Mouse (Mus musculus): ENCODE results near the gene Prss36. TPM values are rescaled to one million over a fixed set of nuclear protein-coding genes. Genes with fewer than 3 reads are reported as not detected.
A peak's percentile ranks its signal among the peaks of the same experiment; 100 is the strongest.

Prss36 gene
- polyA plus RNA-seq (2014; fragmentation: Nextera tagmentation; extraction: Ambion mirVana): 8.5 and 11.0 TPM in 2 replicates

DNA sequence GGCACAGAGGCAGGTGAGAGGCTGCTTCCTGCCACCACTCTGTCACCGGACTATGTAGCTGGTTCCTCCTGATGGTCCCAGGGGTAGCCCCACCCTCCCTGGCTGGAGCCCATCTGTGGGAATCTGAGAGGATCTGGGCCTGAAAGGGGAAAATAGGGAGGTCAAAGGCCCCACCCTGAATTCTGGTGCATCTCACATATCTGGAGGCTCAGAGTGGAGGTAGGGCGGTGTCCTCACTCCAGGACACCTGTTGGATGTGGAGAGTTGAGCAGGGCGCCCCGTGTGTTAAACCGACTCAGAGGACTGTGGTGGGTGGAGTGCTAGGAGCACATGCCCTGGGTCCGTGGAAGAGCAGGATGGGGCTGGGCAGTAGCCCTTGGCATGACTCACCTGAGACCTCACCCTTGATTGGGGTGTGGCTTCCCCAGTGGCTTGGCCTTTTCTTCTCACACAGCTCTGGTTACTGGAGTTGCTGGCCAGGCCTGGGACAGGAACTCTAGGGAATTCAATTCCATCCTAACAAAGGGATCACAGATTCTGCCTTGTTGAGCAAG lies at the start of gene Prss36:
Gene Prss36, minus strand, starts transcription at position 256 of the 554 bp plus-strand sequence.
- Histone ChIP-seq H3K27me3 (ENCODE audit: control insufficient read depth, insufficient read depth, low read length) (peaks cover 10% of the 10 kb centered on the region), H3K4me2 (replicated peaks; ENCODE audit: low read depth, low read length) (no peak within 1 kb of the TSS), H3K36me3 (ENCODE audit: control insufficient read depth, insufficient read depth, low read length) (no peaks in the 10 kb centered on the region), H3K27ac (ENCODE audit: low read depth, low read length) (no peak within 1 kb of the TSS), H3K4me3 (ENCODE audit: low read depth, low read length) (no peak within 1 kb of the TSS), H3K4me1 (replicated peaks; ENCODE audit: control insufficient read depth, insufficient read depth, low read length) (no peaks in the 10 kb centered on the region), H3K9me3 (ENCODE audit: control insufficient read depth, low read length) (no peaks in the 10 kb centered on the region), H3K9ac (ENCODE audit: low read depth, low read length) (no peak within 1 kb of the TSS)
- 69% methylated on average over 6 of the region's 6 CpGs for WGBS
- DNase-seq (ENCODE audit: low spot score) (no peak), ATAC-seq (ENCODE audit: low FRiP score) (no peak)

DNA sequence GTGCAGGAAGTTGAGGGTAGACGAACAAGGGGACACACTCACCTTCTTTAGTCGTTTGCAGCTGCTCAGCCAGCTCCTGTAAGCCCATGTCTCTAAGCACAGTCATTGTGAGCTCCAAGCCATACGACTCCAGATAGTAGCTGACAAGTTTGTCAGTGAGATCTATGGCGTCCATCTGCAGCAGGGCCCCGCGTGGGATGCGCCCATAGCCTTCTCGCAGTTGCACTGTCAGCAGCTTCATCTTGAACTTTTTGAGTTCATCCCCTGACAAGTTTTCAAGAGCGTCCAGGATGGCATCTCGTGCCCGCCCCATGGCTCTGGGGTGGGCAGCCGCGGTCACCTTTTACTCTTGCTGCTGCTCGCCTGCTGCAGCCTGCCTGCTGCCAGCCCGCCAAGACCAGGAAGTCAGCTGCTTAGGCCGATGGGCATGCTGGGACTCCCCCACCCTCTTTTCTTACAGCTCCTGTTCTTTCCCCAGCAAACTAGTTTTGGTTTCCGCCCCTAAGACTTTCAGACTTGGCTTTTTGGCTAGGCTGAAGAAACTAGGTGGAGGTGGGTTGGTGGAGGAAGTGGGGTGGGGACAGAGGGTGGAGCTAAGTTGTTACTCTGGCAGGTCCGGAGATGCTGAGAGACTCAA lies 46.9 kb upstream of the Prss36 start, which contains the start of gene Pycard:
Gene Pycard, minus strand, starts transcription at position 527 of the 637 bp plus-strand sequence.
- no peaks in the 10 kb centered on the region for H3K36me3 ChIP-seq (ENCODE audit: control insufficient read depth, insufficient read depth, low read length)
- no peaks in the 10 kb centered on the region for H3K9me3 ChIP-seq (ENCODE audit: control insufficient read depth, low read length)
- DNase-seq (ENCODE audit: low spot score) (no peak), ATAC-seq (ENCODE audit: low FRiP score) (0 out of 2 replicates have a peak, but pooled peaks have one; percentile 33)
- H3K9ac ChIP-seq (ENCODE audit: low read depth, low read length): no peak within 1 kb of the TSS
- H3K4me2 ChIP-seq (replicated peaks; ENCODE audit: low read depth, low read length): no peak within 1 kb of the TSS
- H3K27me3 ChIP-seq (ENCODE audit: control insufficient read depth, insufficient read depth, low read length): no peaks in the 10 kb centered on the region
- H3K27ac ChIP-seq (ENCODE audit: low read depth, low read length): no peak within 1 kb of the TSS
- WGBS: 18% methylated on average over 18 of the region's 18 CpGs
- H3K4me3 ChIP-seq (ENCODE audit: low read depth, low read length): no peak within 1 kb of the TSS
- no peaks in the 10 kb centered on the region for H3K4me1 ChIP-seq (replicated peaks; ENCODE audit: control insufficient read depth, insufficient read depth, low read length)

DNA sequence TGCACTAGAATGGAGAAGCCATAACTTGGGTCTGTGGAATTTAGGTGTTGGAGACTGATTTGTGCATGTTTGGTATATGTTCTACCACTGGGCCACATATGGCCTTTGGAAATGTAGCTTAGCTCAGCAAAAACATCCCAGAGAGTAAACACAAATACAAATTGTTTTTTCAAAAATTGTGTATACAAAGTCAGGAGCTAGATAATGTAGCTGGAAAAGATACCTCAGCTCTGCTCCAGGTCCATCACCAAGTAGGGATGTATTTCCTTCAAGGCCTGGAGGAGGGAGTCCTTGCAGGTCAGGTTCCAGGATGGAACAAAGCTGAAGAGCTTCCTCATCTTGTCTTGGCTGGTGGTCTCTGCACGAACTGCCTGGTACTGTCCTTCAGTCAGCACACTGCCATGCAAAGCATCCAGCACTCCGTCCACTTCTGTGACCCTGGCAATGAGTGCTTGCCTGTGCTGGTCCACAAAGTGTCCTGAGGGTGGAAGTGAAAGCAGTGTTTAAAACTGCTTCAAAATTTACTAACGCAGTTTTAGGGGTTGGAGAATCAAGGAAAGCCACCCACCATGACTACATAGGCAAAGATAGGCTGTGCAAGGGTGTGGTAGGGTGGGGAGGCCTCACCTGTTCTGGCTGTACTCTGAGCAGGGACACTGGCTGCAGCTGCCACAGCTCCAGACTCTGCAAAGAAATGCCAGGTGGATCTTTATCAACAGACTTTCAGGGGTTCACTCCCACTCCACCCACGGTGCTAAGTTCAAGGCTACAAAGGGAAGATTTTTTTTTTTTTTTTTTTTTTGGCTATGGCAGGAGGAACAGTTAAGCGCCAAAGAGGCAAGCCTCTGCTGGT lies 46.2 kb upstream of the Prss36 start:
- DNase-seq (ENCODE audit: low spot score) (no peak), ATAC-seq (ENCODE audit: low FRiP score) (no peak)
- Histone ChIP-seq H3K9me3 (ENCODE audit: control insufficient read depth, low read length) (no peaks in the 10 kb centered on the region), H3K9ac (ENCODE audit: low read depth, low read length) (no peak overlapping the region), H3K36me3 (ENCODE audit: control insufficient read depth, insufficient read depth, low read length) (no peaks in the 10 kb centered on the region), H3K4me1 (replicated peaks; ENCODE audit: control insufficient read depth, insufficient read depth, low read length) (no peaks in the 10 kb centered on the region), H3K27ac (ENCODE audit: low read depth, low read length) (no peak overlapping the region), H3K27me3 (ENCODE audit: control insufficient read depth, insufficient read depth, low read length) (no peaks in the 10 kb centered on the region), H3K4me2 (replicated peaks; ENCODE audit: low read depth, low read length) (no peak overlapping the region), H3K4me3 (ENCODE audit: low read depth, low read length) (no peak overlapping the region)
- 55% methylated on average over 5 of the region's 5 CpGs for WGBS

DNA sequence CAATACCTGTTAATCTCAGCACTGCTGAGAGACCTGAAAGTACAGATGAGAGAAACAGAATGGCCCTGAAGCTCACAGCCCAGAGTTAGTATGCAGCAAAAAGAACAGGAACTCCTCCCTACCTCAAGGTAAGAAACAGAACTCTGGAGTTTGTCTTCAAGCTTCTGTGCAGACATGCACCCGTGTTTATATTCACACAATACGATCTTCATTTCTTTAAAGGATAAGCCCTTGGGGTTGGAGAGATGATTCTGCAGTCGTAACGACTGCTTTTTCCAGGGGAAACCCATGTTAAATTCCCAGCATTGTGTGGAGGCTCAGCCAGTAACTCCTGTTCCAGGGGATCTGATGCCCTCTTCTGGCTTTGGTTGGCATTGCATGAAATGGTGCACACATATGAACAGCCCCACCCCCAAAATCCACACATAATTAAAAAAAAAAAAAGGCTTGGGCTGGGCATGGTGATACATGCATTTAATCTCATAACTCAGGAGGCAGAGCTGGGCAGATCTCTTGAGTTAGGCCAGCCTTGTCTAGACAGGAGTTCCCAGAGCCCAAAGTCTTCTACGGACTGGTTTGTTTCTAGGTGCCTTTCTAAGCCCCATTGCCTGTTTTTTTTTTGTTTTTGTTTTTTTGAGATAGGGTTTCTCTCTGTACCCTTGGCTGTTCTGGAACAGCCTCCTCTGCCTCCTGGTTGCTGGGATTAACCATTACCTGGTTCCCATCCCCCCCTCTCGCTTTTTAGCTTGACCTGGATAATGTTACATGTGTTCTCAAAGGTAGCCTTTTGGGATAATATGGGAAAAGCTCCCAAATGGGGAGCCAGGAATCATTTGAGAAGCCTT lies 45.3 kb upstream of the Prss36 start:
- Histone ChIP-seq H3K4me2 (replicated peaks; ENCODE audit: low read depth, low read length) (no peak overlapping the region), H3K4me1 (replicated peaks; ENCODE audit: control insufficient read depth, insufficient read depth, low read length) (no peaks in the 10 kb centered on the region), H3K36me3 (ENCODE audit: control insufficient read depth, insufficient read depth, low read length) (no peaks in the 10 kb centered on the region), H3K27ac (ENCODE audit: low read depth, low read length) (no peak overlapping the region), H3K9me3 (ENCODE audit: control insufficient read depth, low read length) (no peaks in the 10 kb centered on the region), H3K27me3 (ENCODE audit: control insufficient read depth, insufficient read depth, low read length) (no peaks in the 10 kb centered on the region), H3K4me3 (ENCODE audit: low read depth, low read length) (no peak overlapping the region), H3K9ac (ENCODE audit: low read depth, low read length) (no peak overlapping the region)
- WGBS: 54% methylated on average over 6 of the region's 6 CpGs
- DNase-seq (ENCODE audit: low spot score) (peak; percentile 85), ATAC-seq (ENCODE audit: low FRiP score) (peak; percentile 53; the same call in 1 of the 2 replicates)

DNA sequence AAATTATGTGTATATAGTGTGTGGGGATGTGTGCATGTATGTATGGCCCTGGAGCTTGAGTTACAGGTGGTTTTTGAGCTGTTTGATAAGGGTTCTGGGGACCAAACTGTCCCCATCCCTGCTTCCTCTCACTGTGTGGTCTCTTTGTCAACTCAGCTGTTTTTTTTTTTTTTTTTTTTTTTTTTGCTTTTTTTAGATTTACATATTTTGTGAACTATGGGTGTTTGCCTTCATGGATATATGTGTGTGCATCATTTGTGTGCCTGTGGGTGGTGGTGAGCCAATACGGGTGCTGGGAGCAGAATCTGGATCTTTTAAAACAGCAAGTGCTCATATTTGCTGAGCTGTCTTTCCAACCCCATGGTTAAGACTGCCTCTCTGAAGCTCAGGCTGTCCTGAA lies 42.4 kb upstream of the Prss36 start:
- H3K9me3 ChIP-seq (ENCODE audit: control insufficient read depth, low read length): no peaks in the 10 kb centered on the region
- no peak overlapping the region for H3K4me2 ChIP-seq (replicated peaks; ENCODE audit: low read depth, low read length)
- H3K4me3 ChIP-seq (ENCODE audit: low read depth, low read length): no peak overlapping the region
- H3K36me3 ChIP-seq (ENCODE audit: control insufficient read depth, insufficient read depth, low read length): 0 out of 2 replicates have a peak, but pooled peaks cover 7% of the 10 kb centered on the region
- ATAC-seq (ENCODE audit: low FRiP score) (no peak), DNase-seq (ENCODE audit: low spot score) (no peak)
- no peaks in the 10 kb centered on the region for H3K4me1 ChIP-seq (replicated peaks; ENCODE audit: control insufficient read depth, insufficient read depth, low read length)
- no peak overlapping the region for H3K9ac ChIP-seq (ENCODE audit: low read depth, low read length)
- WGBS: 88% methylated on average over 1 of the region's 1 CpGs
- H3K27me3 ChIP-seq (ENCODE audit: control insufficient read depth, insufficient read depth, low read length): no peaks in the 10 kb centered on the region
- no peak overlapping the region for H3K27ac ChIP-seq (ENCODE audit: low read depth, low read length)

DNA sequence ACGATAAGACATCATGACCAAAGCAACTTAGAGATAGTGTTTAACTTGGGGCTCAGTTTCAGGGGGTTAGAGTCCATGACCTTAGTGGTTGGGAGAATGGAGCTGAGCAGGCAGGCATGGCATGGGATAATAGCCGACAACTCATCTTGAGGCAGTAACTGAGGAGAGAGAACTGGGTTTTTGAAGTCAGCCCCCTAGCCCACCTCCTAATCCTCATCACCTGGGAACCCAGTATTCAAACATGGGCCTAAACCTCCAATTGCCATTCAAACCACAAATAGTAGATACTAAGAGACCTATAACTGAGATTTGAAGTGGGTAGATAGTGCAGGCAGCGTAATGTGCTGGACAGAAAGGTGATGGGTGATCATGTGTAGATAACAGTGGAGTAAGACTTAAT lies 34.1 kb upstream of the Prss36 start:
- no peak for DNase-seq (ENCODE audit: low spot score)
- ATAC-seq (ENCODE audit: low FRiP score): no peak
- Histone ChIP-seq H3K9ac (ENCODE audit: low read depth, low read length) (no peak overlapping the region), H3K27me3 (ENCODE audit: control insufficient read depth, insufficient read depth, low read length) (no peaks in the 10 kb centered on the region), H3K9me3 (ENCODE audit: control insufficient read depth, low read length) (no peaks in the 10 kb centered on the region), H3K36me3 (ENCODE audit: control insufficient read depth, insufficient read depth, low read length) (peaks cover 24% of the 10 kb centered on the region), H3K4me3 (ENCODE audit: low read depth, low read length) (no peak overlapping the region), H3K4me2 (replicated peaks; ENCODE audit: low read depth, low read length) (no peak overlapping the region), H3K27ac (ENCODE audit: low read depth, low read length) (no peak overlapping the region), H3K4me1 (replicated peaks; ENCODE audit: control insufficient read depth, insufficient read depth, low read length) (no peaks in the 10 kb centered on the region)
- 87% methylated on average over 3 of the region's 3 CpGs for WGBS

DNA sequence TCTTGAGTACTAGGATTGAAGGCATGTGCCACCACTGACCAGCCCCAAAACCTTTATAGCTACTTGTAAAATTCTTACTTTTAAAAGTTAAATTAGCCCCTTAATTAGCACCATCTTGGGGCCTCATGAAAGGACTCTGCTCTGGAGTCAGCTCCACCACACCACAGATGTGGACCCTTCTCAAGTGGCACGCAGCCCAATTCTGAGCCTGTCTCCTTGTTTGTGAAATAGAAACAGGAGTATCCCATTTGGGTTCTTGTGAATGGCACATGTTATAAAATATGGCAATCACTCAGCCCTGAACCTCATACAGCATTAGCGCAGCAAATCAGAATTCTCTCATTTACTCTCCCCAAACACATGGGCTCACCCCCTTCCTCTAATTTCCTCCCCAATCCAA lies 32.3 kb upstream of the Prss36 start:
- H3K9me3 ChIP-seq (ENCODE audit: control insufficient read depth, low read length): no peaks in the 10 kb centered on the region
- H3K27me3 ChIP-seq (ENCODE audit: control insufficient read depth, insufficient read depth, low read length): no peaks in the 10 kb centered on the region
- ATAC-seq (ENCODE audit: low FRiP score) (no peak), DNase-seq (ENCODE audit: low spot score) (no peak)
- H3K36me3 ChIP-seq (ENCODE audit: control insufficient read depth, insufficient read depth, low read length): peaks cover 32% of the 10 kb centered on the region
- H3K4me2 ChIP-seq (replicated peaks; ENCODE audit: low read depth, low read length): no peak overlapping the region
- H3K4me1 ChIP-seq (replicated peaks; ENCODE audit: control insufficient read depth, insufficient read depth, low read length): no peaks in the 10 kb centered on the region
- H3K4me3 ChIP-seq (ENCODE audit: low read depth, low read length): no peak overlapping the region
- WGBS: 100% methylated on average over 2 of the region's 2 CpGs
- H3K27ac ChIP-seq (ENCODE audit: low read depth, low read length): no peak overlapping the region
- no peak overlapping the region for H3K9ac ChIP-seq (ENCODE audit: low read depth, low read length)

DNA sequence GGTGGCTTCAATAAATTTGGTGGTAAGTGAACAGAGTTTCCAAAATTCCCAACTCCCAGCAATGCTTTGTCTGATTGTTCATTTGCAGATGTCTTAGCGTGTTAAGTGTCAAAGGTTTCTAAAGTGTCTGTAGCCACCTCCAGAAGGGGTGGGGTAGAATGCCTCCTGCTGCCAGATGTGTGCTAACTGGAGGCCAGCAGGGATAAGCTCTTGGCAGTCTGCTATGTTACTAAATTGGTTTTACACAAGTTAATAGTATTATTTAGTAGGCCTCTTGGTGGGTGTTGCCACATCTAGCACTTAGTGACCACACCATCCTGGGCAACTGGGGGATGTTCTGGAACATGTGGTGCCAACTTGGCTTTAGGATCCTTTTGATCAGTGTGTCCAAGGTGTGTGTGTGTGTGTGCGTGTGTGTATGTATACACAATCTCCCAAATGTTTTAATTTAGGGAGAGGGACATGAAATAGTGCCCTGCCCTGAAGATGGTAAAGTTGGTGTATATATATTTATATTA lies 27.9 kb upstream of the Prss36 start:
- no peaks in the 10 kb centered on the region for H3K27me3 ChIP-seq (ENCODE audit: control insufficient read depth, insufficient read depth, low read length)
- ATAC-seq (ENCODE audit: low FRiP score) (no peak), DNase-seq (ENCODE audit: low spot score) (no peak)
- no peaks in the 10 kb centered on the region for H3K4me1 ChIP-seq (replicated peaks; ENCODE audit: control insufficient read depth, insufficient read depth, low read length)
- no peak overlapping the region for H3K4me2 ChIP-seq (replicated peaks; ENCODE audit: low read depth, low read length)
- H3K36me3 ChIP-seq (ENCODE audit: control insufficient read depth, insufficient read depth, low read length): peaks cover 39% of the 10 kb centered on the region
- H3K27ac ChIP-seq (ENCODE audit: low read depth, low read length): no peak overlapping the region
- WGBS: 82% methylated on average over 2 of the region's 2 CpGs
- H3K9me3 ChIP-seq (ENCODE audit: control insufficient read depth, low read length): no peaks in the 10 kb centered on the region
- no peak overlapping the region for H3K9ac ChIP-seq (ENCODE audit: low read depth, low read length)
- H3K4me3 ChIP-seq (ENCODE audit: low read depth, low read length): no peak overlapping the region

Measured in hindbrain, embryonic 11.5 days (tissue).